Mouse (Mus musculus): ENCODE data around the gene Med29. TPM values are rescaled to one million over a fixed set of nuclear protein-coding genes. Genes with fewer than 3 reads are reported as not detected.
A peak's percentile ranks its signal among the peaks of the same experiment; 100 is the strongest.
"Not testable (repeated sequence)": the region's sequence is repeated elsewhere in the genome, so short reads cannot be mapped to it uniquely, and the experiment has no call there.

Gene Med29
- total RNA-seq, 2 experiments from 2014 or later, result 22.6 to 23.0 TPM

DNA sequence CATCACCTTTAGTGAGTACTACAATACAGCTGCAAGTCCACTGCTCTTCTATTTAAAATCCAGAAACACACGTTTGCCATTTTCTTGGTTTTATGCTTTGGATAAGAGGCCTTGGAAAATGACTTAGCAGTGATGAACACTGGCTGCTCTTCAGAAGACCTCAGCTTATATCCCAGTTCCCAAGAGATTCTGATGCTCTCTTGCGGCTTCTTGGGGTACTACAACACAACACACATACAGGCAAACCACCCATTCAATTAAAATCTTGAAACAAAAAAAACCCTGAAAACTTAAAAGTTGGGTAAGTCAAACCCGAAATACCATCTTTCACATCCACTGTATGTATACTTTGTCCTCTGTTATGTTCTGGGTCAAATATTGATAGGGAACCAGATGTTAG is 5.5 kb upstream of the Med29 start:
- no peak for DNase-seq

DNA sequence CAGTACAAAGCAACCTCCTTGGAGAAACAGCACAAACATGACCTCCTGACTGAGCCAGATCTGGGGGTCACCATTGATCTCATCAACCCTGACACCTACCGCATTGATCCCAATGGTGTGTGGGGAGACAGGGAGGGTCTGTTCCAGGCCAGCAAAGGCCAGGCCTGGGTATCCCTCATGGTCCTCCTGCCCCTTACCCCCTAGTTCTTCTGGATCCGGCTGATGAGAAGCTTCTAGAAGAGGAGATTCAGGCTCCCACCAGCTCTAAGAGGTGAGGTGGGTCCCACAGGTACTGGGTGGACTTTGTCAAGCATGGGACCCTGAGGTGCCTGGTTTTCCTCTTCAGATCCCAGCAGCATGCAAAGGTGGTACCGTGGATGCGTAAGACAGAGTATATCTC is 2.9 kb upstream of the Med29 start:
- DNase-seq, result no peak

DNA sequence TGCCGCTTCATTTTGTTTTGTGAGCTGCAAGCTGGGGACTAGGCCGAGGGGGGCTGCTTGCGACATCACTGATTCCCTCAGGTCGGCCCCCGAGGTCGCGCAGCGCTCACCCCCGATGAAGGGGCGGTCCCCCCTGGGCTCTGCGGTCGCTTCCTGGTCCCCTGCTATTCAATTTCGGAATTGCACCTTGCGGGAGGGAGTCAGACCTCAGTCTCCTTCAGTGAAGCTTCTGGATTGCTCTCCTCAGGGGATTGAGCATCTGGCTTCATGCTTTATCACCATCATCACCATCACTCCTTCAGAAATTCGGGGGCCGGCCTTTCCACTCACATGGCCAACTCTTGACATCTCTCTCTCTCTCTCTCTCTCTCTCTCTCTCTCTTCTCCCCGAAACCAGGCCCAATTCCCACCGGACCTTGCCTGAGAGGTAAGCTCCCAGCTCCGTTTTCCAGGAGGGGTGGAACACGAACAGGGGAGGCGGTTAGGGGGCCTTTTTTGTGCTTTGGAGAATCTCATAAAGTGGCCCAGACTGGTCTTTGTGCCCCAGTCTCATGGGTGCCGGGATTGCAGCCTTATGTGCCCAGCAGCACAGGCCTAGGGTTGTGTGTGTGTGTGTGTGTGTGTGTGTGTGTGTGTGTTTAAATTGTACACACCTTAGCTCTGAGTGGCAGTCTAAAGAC is 904 bp upstream of the Med29 start:
- no peak for DNase-seq

DNA sequence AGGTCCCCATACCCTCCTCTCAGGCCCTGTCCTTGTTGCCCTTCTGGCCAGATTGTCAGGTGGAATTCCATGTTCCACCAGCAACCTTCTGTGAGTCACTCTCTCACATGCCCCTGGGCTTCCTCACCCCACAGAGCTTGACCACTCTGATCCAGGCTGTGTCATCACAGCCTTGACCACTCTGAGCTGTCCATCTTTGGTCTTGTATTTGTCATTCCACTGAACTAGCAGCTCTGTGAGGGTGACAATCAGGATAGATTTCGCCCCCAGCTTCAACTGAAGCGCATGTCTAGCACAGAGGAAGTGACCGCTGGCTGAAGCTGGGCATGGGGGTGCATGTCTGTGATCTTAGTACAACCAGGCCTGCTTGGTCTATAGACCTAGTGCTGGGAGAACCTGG is 2.2 kb downstream of the Med29 start:
- DNase-seq, result no peak

DNA sequence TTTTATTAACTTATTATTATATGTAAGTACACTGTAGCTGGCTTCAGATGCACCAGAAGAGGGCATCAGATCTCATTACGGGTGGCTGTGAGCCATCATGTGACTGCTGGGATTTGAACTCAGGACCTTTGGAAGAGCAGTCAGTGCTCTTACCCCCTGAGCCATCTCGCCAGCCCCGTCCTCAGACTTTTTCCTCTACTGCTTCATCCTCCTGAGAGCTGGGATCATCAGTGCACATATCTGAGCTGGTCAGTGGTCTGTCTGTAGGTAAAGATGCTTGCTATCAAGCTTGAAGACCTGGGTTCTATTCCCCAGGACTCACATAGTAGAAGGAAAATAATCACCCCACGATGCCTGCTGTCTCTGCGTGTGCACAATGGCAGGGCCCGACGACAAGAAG is 5.1 kb downstream of the Med29 start:
- not testable (repeated sequence) for DNase-seq

DNA sequence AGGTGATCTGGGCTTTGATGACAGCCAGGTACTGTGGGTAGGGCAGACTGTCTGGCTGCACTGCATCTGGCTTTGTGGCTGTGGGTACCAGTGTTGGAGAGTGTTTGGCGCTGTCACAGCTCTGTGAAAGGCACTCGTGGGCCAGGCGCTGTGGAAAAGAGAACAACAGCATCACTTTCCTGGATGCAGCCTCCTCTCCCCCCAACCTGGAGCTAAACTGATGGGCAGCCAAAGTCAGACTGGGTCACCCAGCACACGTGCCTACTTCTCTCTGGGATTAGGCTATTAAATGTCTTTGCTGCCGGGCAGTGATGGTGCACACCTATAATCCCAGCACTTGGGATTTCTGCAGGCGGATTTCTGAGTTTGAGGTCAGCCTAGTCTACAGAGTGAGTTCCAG is 5.6 kb downstream of the Med29 start:
- not testable (repeated sequence) for DNase-seq

DNA sequence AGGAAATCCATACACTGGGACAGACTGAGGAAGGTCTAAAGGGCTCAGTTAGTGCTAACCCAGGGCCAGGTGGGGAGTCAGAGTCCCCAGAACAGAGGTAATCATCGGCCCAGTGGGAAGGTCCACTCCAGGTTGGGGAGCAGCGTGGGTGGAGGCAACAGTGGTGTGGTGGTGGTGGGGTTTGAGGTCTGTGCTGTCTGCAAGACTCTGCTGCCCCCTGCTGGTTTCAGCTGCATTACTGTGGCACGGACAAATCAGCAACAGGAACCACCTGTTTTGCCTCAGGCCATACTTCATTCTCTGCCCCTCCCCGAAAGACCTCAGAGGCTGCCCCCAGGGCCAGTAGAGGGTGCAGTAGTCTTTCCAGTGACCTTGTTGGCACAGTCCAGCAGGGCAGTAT is 6.0 kb downstream of the Med29 start:
- peak; percentile 91 for DNase-seq

DNA sequence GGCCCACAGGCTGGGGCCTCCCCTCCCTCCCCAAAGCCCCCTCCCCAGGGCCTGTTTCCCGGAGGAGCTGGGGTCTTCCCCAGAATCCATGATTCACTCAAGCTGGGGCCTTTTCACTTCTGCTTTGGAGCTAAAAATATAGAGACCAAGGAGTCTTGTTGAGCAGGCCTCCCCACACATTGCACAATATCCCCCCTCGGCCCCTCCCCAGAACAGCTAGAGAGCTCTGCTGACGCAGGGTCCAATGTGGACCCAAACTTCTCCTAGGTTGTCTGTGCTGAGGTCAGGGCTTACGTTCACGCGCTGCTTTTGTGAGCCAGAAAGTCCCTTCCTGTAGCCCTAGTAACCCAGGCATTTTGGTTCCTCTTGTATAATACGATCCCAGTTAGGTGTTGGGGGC is 6.5 kb downstream of the Med29 start:
- peak; percentile 14 for DNase-seq

DNA sequence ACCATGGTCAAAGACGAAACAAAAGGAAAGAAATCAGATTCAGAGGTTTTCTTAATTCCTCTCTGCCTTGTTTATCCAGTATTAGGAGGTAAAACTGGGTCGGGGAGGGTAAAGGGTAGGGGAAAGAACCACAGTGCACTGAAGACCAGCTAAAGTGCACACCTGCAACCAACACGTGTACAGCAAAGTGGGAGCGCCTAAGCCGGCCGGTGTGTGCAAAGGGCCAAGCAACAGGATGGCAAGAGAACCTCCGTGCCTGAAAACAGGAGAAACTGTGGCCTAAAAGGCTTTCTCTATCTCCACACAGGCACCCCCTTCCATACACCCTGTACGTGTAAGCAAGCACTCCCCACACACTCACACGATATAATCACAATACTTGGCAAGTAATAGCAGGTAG is 7.3 kb downstream of the Med29 start:
- no peak for DNase-seq

DNA sequence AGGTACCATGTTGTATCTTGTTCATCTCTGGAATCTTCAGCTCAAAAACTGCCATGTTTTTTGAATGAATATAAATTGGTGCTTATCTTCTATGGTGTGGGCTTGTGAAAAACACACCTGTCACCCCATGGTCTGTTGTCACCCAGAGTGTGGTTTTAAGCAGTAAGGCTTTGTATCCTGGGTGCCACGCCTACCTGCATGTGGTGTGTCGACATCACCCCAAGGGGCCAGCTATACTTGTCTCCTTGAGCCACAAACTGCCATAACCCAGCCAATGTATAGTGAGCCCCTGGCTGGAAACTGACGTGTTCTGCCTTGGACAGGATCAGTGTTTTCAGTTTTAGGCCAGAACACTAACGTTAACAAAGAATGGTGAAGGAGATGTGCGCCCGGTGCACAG is 8.3 kb downstream of the Med29 start:
- DNase-seq, result no peak

DNA sequence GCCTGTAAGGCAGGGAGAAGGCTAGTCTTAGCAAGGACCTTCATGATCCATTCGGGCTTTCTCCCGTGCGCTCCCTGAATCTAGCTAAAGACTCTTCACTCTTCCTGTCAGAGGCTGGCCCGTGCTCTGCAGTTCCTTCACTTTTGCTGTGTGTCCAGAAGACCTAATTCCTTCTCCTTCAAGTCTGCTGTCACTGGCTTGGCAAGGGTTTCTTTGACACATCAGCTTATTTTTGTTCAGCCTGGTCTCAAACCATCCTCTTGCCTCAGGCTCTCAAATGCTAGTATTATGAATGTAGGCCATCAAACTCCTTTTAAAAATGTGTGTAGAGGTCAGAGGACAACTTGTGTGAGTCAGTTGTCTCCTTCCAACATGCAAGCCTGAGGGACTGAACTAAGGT is 8.9 kb downstream of the Med29 start:
- no peak for DNase-seq

DNA sequence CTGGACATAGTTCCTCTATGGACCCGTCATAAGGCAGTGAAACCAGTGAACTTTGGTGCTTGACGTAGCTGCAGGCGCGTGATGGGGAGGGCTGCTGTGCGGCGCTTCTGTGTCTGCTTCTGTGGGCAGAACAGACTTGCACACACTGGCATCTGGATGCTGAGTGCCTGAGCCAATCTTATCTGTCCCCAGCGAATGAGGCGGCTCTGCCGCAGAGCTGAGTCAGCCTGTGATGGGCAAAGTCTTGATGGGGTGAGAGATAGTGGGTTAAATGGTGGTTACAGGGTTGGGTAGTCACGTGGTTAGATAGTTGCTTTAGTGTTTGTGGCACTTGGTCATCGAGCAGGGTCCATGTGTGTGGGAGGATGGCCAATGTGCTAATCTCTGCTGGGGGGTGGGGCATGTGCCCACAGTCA is 9.5 kb downstream of the Med29 start:
- peak; percentile 12 for DNase-seq

DNA sequence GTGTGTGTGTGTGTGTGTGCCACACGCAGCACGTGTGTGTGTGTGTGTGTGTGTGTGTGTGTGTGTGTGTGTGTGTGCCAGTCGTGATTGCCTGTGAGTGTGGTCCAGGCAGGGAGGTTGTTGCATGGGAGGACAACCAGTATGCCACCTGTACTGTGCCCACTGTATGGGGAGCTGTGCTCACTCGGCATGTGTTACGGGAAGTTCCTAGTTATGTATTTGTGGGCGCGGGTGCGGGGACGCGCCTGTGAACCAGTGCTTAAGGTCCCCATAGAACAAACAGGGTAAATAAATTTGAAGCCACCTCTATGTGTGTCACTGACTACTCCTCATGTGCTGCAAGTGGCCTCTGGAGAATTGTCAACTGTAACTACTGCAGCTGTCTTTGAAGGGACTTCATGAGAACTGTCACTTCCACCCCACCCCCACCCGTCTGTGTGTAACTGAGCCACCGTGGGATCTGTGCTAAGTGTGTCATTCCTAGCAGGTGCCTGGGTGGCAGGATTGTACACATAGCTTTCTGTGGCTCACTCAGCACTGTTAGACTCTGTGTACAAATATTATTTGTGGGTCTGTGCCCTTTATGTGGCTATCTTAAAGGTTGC is 10.1 kb downstream of the Med29 start:
- DNase-seq, result no peak

DNA sequence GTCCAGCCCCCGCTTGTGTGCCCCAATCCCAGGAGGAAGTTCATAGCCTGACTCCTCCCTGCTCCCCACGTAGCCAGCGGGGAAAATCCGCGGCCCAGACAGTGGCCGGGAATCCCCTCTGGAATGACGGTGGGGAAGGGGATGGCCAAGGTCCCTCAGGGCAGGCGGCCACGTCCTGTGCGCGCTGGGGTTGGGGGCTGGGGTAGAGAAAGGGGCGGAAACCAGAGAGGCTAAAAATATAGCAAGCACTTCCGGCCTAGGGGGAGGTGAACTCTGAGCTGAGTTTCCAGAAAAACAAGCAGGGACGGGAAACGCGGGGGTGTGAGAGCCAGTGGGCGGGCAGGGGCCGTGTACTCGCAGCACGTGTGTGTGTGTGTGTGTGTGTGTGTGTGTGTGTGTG is 10.6 kb downstream of the Med29 start:
- peak; percentile 73 for DNase-seq

DNA sequence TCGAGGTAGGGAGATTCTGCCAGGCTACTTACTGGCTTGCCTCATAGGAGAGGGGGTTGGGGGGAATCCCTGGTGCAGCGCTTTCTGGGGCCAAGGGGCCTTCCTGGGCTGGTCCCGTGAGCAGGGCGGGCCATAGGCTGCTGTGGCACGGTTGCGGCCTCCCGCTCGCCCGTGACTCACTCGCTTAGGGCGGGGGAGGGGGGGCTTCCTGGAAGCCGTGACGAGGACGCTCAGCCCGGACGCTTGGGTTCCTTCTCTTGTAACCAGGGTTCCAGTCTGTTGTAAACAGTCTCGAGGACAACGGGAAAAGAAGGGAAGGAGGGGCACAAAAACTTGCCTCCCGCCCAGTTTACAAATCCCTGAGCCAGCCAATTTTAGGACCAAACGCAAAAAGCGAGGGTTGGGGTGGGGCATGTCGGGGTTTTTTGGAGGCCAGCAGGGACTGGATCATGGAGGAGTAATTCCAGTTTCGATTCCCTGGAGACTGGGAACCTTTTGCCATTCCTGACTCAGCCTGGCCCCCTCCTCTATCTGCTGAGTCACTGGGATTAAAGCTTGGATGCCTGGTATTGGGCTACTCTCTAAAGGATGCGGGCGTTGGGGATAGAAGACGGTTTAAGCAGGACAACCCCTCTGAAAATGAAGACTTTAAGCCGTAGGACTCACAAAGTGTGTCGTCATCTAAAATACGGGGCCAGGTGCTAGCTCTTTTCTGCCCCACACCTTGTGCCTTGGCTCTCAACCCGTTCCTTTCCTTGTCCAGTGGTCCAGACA is 11.3 kb downstream of the Med29 start:
- DNase-seq, result peak; percentile 72

DNA sequence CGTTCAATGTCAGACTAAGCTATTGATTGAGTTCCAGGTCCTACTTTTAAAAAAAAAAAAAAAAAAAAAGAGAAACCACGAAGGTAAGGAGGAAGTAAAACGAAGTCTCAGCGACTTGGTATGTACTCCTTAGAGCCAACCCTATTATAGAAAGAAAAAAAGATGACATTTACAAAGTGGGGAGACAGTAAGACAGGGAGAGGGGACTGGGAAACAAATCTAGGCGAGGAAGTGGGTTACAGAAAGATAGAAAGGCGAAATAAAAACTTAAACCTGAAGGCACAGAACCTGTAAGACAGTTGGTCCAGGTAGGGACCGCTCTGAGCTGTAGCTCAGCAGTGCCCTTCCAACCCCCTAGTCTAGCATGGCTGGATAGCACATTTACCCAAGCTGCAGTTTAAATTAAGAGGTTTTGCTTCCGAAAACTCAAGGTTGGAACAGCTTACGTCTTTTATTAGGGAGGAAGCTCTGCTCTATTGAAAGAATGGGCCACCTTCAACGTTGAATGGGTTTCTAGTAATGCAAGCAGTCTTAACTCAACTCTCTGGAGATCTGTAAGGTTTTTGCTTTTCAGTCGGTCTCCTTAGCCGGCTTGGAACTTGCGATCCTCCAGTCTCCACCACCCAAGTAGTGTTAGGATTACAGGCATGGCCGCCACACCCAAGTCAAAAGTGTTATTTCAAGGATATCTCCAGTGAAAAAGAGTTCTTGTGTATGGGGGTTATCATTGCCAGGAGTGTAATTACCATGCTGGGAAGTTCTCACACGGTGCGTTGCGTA is 12.1 kb downstream of the Med29 start, which contains the start of gene Zfp36:
Zfp36 (minus strand) TSS at position 17 of the 780 bp plus-strand sequence.
- DNase-seq, result no peak

DNA sequence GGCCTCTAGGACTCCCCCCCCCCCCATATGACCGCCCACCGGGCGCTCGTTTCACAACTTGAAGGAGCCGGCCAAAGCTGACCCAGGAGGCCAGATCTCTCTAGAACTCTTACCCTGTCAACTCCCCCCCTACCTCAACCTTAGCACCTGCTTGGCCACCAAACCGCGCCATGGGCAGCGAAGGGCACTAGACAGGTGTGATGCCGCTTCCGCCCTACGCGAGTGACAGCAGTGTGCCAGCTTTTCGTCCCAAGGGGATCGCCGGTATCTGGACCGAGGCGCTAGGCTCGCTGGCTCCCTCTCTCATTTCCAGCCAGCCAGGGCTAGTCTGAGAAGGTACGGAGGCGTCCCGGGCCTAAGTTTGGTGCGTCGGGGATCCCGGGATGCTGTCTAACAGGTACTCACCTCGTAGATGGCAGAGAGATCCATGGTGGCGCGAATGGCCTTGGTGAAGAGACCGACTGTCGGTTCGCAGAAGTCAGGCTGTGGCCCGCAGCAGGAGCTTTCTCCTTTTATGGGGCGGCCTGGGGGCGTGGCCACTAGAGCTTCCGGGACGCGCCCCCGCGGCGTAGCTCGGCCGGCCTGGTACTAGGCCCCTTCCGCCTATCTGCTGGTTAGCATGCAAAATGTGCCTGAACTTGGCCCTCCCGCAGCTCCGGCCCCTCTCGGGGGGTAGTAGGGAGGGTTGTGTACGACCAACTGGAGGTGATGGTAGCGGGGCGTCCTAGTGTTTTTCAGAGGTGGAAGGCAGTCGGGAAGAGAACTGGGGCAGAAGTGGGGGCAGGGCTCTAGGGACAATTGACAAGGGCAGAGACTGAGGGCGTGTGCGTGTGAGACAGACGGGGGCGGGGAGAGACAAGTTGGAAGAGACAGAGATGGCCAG is 13.5 kb downstream of the Med29 start:
- DNase-seq, result peak; percentile 98

DNA sequence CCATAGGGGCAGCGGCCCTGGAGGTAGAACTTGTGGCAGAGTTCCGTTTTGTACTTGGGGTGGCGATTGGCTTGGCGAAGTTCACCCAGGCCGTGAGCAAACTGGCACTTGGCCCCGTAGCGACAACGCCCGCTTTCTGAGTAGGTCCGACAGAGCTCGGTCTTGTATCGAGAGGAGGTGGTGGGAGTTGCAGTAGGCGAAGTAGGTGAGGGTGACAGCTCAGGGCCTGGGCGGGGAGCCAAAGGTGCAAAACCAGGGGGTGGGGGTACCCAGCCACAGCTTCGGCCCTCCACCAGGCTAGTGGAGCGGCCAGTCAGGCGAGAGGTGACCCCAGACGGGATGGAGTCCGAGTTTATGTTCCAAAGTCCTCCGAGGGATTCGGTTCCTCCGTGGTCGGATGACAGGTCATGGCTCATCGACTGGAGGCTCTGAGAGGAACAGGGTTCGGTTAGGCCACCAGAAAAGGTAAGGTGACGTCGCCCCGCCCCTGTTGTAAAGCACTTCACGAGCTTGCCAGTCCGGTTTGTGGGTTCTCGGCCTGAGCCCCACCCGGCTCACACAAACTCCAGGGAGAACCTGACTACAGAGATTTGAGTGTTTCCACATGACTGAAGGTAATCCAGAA is 14.3 kb downstream of the Med29 start:
- DNase-seq, result peak; percentile 53

DNA sequence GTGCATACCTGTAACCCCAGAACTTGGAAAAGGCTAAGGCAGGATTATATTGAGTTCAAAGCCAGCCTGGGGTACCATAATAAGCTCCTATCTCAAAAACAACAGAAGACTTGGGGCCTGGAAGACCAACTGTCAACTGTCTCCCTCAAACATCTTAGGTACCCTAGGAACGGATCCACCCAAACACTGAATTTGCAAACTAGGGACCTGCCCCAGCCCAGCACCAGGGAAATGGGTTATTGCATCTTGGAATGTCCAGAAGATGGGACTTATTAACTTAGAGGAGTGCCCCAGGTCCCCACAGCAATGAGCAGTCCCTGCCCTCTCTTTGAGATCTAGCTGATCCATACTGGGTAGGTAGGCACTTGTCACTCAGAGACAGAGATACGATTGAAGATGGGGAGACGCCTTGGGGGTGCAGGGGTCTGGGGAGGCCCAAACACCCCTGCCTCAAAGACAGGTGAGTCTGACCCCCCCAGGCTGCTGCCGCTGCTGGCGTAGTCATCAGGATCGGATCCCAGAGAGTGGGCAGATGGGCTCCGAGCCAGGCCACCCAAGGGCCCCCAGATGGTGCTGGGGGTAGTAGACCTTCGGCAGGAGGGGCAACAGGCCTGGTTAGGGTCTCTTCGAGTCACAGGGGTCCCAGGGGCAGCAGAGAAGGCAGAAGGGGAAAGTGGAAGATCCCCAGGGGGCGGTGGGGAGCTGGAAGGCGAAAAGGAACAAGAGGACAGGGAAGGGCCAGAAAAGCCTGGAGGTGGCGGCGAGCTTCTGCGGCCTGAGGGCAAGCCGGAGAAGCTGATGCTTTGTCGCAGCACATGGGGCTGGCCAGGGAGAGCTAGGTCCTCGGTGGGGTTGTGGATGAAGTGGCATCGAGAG is 15.1 kb downstream of the Med29 start:
- DNase-seq, result no peak
